Mouse (Mus musculus): Measurements from ENCODE around the gene Mylk4. TPM values are rescaled to one million over a fixed set of nuclear protein-coding genes. Genes with fewer than 3 reads are reported as not detected.

Mylk4 gene
- total and polyA plus RNA-seq, 3 experiments = 0.04 TPM; not detected in 2

DNA sequence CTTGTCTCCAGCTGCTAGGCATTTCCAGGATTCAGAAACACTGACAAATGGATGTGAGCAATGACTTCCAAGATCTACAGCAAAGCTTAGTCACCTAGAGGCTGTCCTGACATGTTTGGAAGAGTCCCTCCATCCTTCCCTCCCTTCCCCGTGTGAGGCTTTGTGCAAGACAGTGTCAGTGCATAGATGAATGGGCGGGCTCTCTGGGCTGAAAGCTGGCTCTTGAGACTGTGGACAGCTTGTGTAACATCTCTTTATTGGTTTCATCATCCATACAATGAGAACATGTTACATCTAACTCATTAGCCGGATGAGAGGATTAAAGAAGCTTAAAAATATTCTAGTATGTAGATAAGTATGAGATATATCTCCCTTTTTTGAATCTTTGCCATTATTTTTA lies 49.0 kb upstream of the Mylk4 start:
- in situ Hi-C loops (cut with MboI; ENCODE audit: low pct_ligation_motif_present, low pct_unique_long_range_greater_than_20kb, low sequenced_read_pairs) (no loop called here), dilution Hi-C loops (cut with MboI; ENCODE audit: extremely low pct_ligation_motif_present, extremely low pct_unique_long_range_greater_than_20kb, low sequenced_read_pairs) (no loop called here)
- Histone ChIP-seq H3K4me3 (replicated peaks in 1 of 3; ENCODE audit: low read depth in 2 of 3, low read length in 2 of 3, poor library complexity in 1 of 3) (no peak overlapping the region), H3K27ac (ENCODE audit: insufficient read depth, low read depth) (no peak overlapping the region), H3K79me2 (replicated peaks; ENCODE audit: control insufficient read depth, extremely low read depth, insufficient read depth, poor library complexity, severe bottlenecking) (no peaks in the 10 kb centered on the region), H3K9me3 (replicated peaks; ENCODE audit: low read length) (no peaks in the 10 kb centered on the region), H3K4me1 (ENCODE audit: control insufficient read depth in 1 of 2, insufficient read depth in 2 of 2) (peaks cover 10 to 84% of the 10 kb centered on the region in 2 experiments), H3K36me3 (replicated peaks in 1 of 2; ENCODE audit: control insufficient read depth in 1 of 2, insufficient read depth in 1 of 2, low read length in 1 of 2) (no peaks in the 10 kb centered on the region), H3K4me2 (ENCODE audit: insufficient read depth, low read depth, poor library complexity, severe bottlenecking) (no peak overlapping the region), H3K27me3 (replicated peaks) (no peaks in the 10 kb centered on the region), H3K9ac (ENCODE audit: insufficient read depth, low read depth) (no peak overlapping the region)
- TF ChIP-seq MYC (IDR thresholded peaks at IDR 0.05; ENCODE audit: low read depth, low read length) = no peak
- TF ChIP-seq MAFK (IDR thresholded peaks at IDR 0.05; ENCODE audit: insufficient replicate concordance, low read length) = no peak
- no peak for TF ChIP-seq PAX5 (IDR thresholded peaks at IDR 0.05; ENCODE audit: low read length)
- no peak for TF ChIP-seq ELF1 (IDR thresholded peaks at IDR 0.05; ENCODE audit: low read depth, low read length)
- no peak for TF ChIP-seq JUND (conservative IDR thresholded peaks at IDR 0.05; ENCODE audit: low read depth, low read length)
- TF ChIP-seq RCOR1 (conservative IDR thresholded peaks at IDR 0.05; ENCODE audit: low read depth, low read length) = no peak
- TF ChIP-seq ETS1 (conservative IDR thresholded peaks at IDR 0.05; ENCODE audit: low read depth, low read length) = no peak
- DNase-seq (ENCODE audit: extremely low read depth) = peak; percentile 19

DNA sequence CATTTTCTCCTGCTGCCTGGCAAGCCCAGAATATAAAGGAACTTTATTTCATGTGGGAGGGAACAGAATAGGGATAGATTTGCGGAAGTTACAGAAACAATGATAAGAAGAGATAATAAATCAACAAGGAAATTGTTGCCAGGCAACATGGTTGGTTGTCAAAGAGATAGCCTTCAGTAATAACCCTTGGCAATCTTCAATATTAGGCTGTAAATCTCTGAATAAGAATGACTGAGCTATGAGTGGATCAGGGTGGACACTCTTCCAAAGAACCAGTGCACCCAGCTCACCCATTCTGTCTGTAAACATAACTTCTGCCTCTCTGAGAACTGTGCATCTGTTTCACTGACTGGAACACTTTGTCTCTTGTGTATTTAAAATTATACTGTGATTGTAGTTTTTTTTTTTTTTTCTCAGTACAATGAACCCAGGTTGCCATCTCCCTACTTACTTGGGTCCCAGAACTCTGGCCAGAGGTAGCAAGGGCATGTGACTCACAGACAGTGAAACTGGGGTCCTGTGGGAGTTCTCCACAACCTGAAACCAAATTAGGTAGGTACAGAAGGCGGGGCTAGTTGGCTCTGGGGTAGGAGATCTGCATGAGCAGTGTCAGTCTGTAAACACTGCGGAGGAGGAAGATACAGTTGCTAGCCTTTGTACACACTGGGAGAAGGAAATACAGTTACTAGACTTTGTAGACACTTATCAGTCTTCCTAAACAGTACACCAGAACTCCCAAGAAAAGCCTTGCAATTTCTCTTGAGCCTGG lies 47.9 kb upstream of the Mylk4 start:
- H3K27ac ChIP-seq (ENCODE audit: insufficient read depth, low read depth) = no peak overlapping the region

DNA sequence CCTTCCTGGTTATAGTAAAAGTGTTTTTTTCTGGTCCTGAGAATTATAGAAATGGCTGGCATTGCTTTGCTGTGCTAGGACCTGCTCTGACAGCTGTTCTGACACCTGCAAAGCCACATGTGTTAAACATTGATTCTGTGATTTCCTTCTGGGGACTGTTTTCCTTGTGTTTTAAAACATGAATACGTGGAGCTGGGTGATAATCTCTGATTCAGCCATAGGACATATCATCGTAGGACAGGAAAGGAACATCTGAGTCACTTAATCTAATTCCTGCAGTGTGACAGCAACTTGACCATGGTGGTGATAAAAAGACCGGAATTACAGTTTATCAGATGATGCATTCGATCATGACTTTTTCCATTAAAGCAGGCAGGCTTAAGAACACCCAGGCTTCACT lies 45.1 kb upstream of the Mylk4 start:
- Histone ChIP-seq H3K9me3 (replicated peaks; ENCODE audit: low read length) (no peaks in the 10 kb centered on the region), H3K4me3 (replicated peaks in 1 of 3; ENCODE audit: low read depth in 2 of 3, low read length in 2 of 3, poor library complexity in 1 of 3) (no peak overlapping the region), H3K9ac (ENCODE audit: insufficient read depth, low read depth) (no peak overlapping the region), H3K27ac (ENCODE audit: insufficient read depth, low read depth) (no peak overlapping the region), H3K36me3 (replicated peaks in 1 of 2; ENCODE audit: control insufficient read depth in 1 of 2, insufficient read depth in 1 of 2, low read length in 1 of 2) (peaks cover 0 to under 1% of the 10 kb centered on the region in 2 experiments), H3K79me2 (replicated peaks; ENCODE audit: control insufficient read depth, extremely low read depth, insufficient read depth, poor library complexity, severe bottlenecking) (no peaks in the 10 kb centered on the region), H3K27me3 (replicated peaks) (no peaks in the 10 kb centered on the region), H3K4me2 (ENCODE audit: insufficient read depth, low read depth, poor library complexity, severe bottlenecking) (no peak overlapping the region), H3K4me1 (ENCODE audit: control insufficient read depth in 1 of 2, insufficient read depth in 2 of 2) (peaks cover 17 to 95% of the 10 kb centered on the region in 2 experiments)
- no peak for TF ChIP-seq MAFK (IDR thresholded peaks at IDR 0.05; ENCODE audit: insufficient replicate concordance, low read length)
- no peak for TF ChIP-seq HCFC1 (IDR thresholded peaks at IDR 0.05; ENCODE audit: low read depth, low read length)
- no peak for TF ChIP-seq MXI1 (IDR thresholded peaks at IDR 0.05; ENCODE audit: low read depth, low read length)
- in situ Hi-C loops (cut with MboI; ENCODE audit: low pct_ligation_motif_present, low pct_unique_long_range_greater_than_20kb, low sequenced_read_pairs) = no loop called here
- DNase-seq (ENCODE audit: extremely low read depth) = no peak
- dilution Hi-C loops (cut with MboI; ENCODE audit: extremely low pct_ligation_motif_present, extremely low pct_unique_long_range_greater_than_20kb, low sequenced_read_pairs) = no loop called here

More for the DNA sequence above, 47.9 kb upstream of the Mylk4 start:
- H3K4me2 ChIP-seq (ENCODE audit: insufficient read depth, low read depth, poor library complexity, severe bottlenecking) = no peak overlapping the region
- no peak overlapping the region for H3K4me3 ChIP-seq (replicated peaks in 1 of 3; ENCODE audit: low read depth in 2 of 3, low read length in 2 of 3, poor library complexity in 1 of 3)
- peaks cover 12 to 84% of the 10 kb centered on the region in 2 experiments for H3K4me1 ChIP-seq (ENCODE audit: control insufficient read depth in 1 of 2, insufficient read depth in 2 of 2)
- H3K9ac ChIP-seq (ENCODE audit: insufficient read depth, low read depth) = no peak overlapping the region
- in situ Hi-C loops (cut with MboI; ENCODE audit: low pct_ligation_motif_present, low pct_unique_long_range_greater_than_20kb, low sequenced_read_pairs) = no loop called here
- dilution Hi-C loops (cut with MboI; ENCODE audit: extremely low pct_ligation_motif_present, extremely low pct_unique_long_range_greater_than_20kb, low sequenced_read_pairs) = no loop called here
- H3K79me2 ChIP-seq (replicated peaks; ENCODE audit: control insufficient read depth, extremely low read depth, insufficient read depth, poor library complexity, severe bottlenecking) = no peaks in the 10 kb centered on the region
- H3K9me3 ChIP-seq (replicated peaks; ENCODE audit: low read length) = no peaks in the 10 kb centered on the region
- H3K36me3 ChIP-seq (replicated peaks in 1 of 2; ENCODE audit: control insufficient read depth in 1 of 2, insufficient read depth in 1 of 2, low read length in 1 of 2) = no peaks in the 10 kb centered on the region
- no peaks in the 10 kb centered on the region for H3K27me3 ChIP-seq (replicated peaks)
- DNase-seq (ENCODE audit: extremely low read depth) = peak; percentile 85
- peak; percentile 51; the same call in 1 of the 2 replicates for TF ChIP-seq MEF2A (IDR thresholded peaks at IDR 0.05; ENCODE audit: borderline replicate concordance, low read depth, low read length)
- no peak for TF ChIP-seq ZMIZ1 (IDR thresholded peaks at IDR 0.05; ENCODE audit: low read depth, low read length)
- no peak for TF ChIP-seq KAT2A (IDR thresholded peaks at IDR 0.05; ENCODE audit: insufficient replicate concordance, low read length)
- TF ChIP-seq USF2 (conservative IDR thresholded peaks at IDR 0.05; ENCODE audit: low read depth, low read length) = 0 out of 2 replicates have a peak, but pooled peaks have one; percentile 9
- peak; percentile 26; the same call in 1 of the 2 replicates for TF ChIP-seq MAX (IDR thresholded peaks at IDR 0.05; ENCODE audit: low read length)
- TF ChIP-seq RCOR1 (conservative IDR thresholded peaks at IDR 0.05; ENCODE audit: low read depth, low read length) = no peak
- TF ChIP-seq ZNF384 (IDR thresholded peaks at IDR 0.05; ENCODE audit: low read depth, low read length) = peak; percentile 38; the same call in 1 of the 2 replicates
- peak; percentile 64 for TF ChIP-seq BHLHE40 (IDR thresholded peaks at IDR 0.05; ENCODE audit: low read depth, low read length)
- TF ChIP-seq CTCF (conservative IDR thresholded peaks at IDR 0.05 in 1 of 2, IDR thresholded peaks at IDR 0.05 in 1 of 2; ENCODE audit: low read depth in 2 of 2, low read length in 2 of 2) = no peak
- no peak for TF ChIP-seq JUN (IDR thresholded peaks at IDR 0.05; ENCODE audit: insufficient read depth, low read depth, low read length)
